Mouse (Mus musculus) CH12.LX (cell line): Measurements from ENCODE around the gene Dner. TPM values are rescaled to one million over a fixed set of nuclear protein-coding genes. Genes with fewer than 3 reads are reported as not detected.

Experiments used
- DNase-seq: peaks from one replicate; pipeline ENCODE4 v3.0.0-alpha.2; 2013; ENCODE audit errors: extremely low read depth
- H3K27ac ChIP-seq: 2 replicates; pipeline ENCODE4 v1.5.1; 2012; ENCODE audit warnings: low read depth, mild to moderate bottlenecking, control low read depth, moderate library complexity; ENCODE audit not compliant: insufficient read depth
- H3K27me3 ChIP-seq: replicated peaks from 2 replicates; pipeline ENCODE3; 2012; ENCODE audit warnings: inconsistent platforms
- H3K36me3 ChIP-seq, 2 experiments: replicated peaks in 1 of 2; 2 replicates each; pipeline versions ENCODE3 to v1.6.1; 2012; ENCODE audit warnings: inconsistent platforms in 1 of 2, low read length in 1 of 2, mild to moderate bottlenecking in 1 of 2, mixed read lengths in 1 of 2, moderate library complexity in 1 of 2; ENCODE audit not compliant: control insufficient read depth in 1 of 2, insufficient read depth in 1 of 2
- H3K4me1 ChIP-seq, 2 experiments: 2 replicates each; pipeline ENCODE4 v1.6.1; 2012; ENCODE audit warnings: inconsistent platforms in 1 of 2, moderate library complexity in 1 of 2; ENCODE audit not compliant: insufficient read depth in 2 of 2, control insufficient read depth in 1 of 2
- H3K4me2 ChIP-seq: 2 replicates; pipeline ENCODE4 v1.6.1; 2012; ENCODE audit warnings: low read depth, mild to moderate bottlenecking, control low read depth; ENCODE audit not compliant: poor library complexity, insufficient read depth, severe bottlenecking
- H3K4me3 ChIP-seq, 3 experiments: fragments of 150-350 bp in 1 of 3; sonication (generic) in 1 of 3; replicated peaks in 1 of 3; 2 replicates each; pipeline versions ENCODE3 to v1.5.1; 2011 to 2012; ENCODE audit warnings: low read depth in 2 of 3, low read length in 2 of 3, mild to moderate bottlenecking in 2 of 3, moderate library complexity in 2 of 3, control low read depth in 1 of 3, improper control_type of control experiment in 1 of 3, inconsistent platforms in 1 of 3, mixed read lengths in 1 of 3; ENCODE audit not compliant: poor library complexity in 1 of 3
- H3K79me2 ChIP-seq: replicated peaks from 2 replicates; pipeline ENCODE4 v1.6.1; 2012; ENCODE audit warnings: mild to moderate bottlenecking, moderate library complexity; ENCODE audit not compliant: control insufficient read depth, poor library complexity, insufficient read depth, severe bottlenecking; ENCODE audit errors: extremely low read depth
- H3K9ac ChIP-seq: 2 replicates; pipeline ENCODE4 v1.6.1; 2012; ENCODE audit warnings: low read depth, mild to moderate bottlenecking, control low read depth, moderate library complexity; ENCODE audit not compliant: insufficient read depth
- H3K9me3 ChIP-seq: replicated peaks from 2 replicates; pipeline ENCODE3; 2012; ENCODE audit warnings: low read length, inconsistent platforms, mixed read lengths
- BHLHE40 ChIP-seq: IDR thresholded peaks from 2 replicates; pipeline ENCODE4 v1.6.1; 2011; ENCODE audit warnings: mild to moderate bottlenecking, low read depth, low read length, improper control_type of control experiment
- CHD1 ChIP-seq: IDR thresholded peaks from 2 replicates; pipeline ENCODE4 v1.6.1; 2012; ENCODE audit warnings: low read depth, low read length, improper control_type of control experiment, inconsistent platforms
- CHD2 ChIP-seq: IDR thresholded peaks from 2 replicates; pipeline ENCODE4 v1.6.1; 2011; ENCODE audit warnings: low read length, improper control_type of control experiment
- CTCF ChIP-seq, 2 experiments: IDR thresholded peaks in 1 of 2; conservative IDR thresholded peaks in 1 of 2; 2 replicates each; pipeline ENCODE4 v1.5.1; 2011 to 2012; ENCODE audit warnings: low read depth in 2 of 2, low read length in 2 of 2, improper control_type of control experiment in 1 of 2, inconsistent platforms in 1 of 2, mild to moderate bottlenecking in 1 of 2, moderate library complexity in 1 of 2
- E2F4 ChIP-seq: IDR thresholded peaks from 2 replicates; pipeline ENCODE4 v1.6.1; 2011; ENCODE audit warnings: low read depth, low read length, improper control_type of control experiment; ENCODE audit not compliant: insufficient replicate concordance
- EP300 ChIP-seq: IDR thresholded peaks from 2 replicates; pipeline ENCODE4 v1.6.1; 2011; ENCODE audit warnings: low read length, improper control_type of control experiment
- ETS1 ChIP-seq: conservative IDR thresholded peaks from 2 replicates; pipeline ENCODE4 v1.6.1; 2012; ENCODE audit warnings: low read depth, mild to moderate bottlenecking, inconsistent platforms, low read length, improper control_type of control experiment, moderate library complexity
- GABPA ChIP-seq: IDR thresholded peaks from 2 replicates; pipeline ENCODE4 v1.6.1; 2012; ENCODE audit warnings: low read depth, low read length, improper control_type of control experiment, inconsistent platforms; ENCODE audit not compliant: insufficient replicate concordance
- HCFC1 ChIP-seq: IDR thresholded peaks from 2 replicates; pipeline ENCODE4 v1.6.1; 2012; ENCODE audit warnings: low read depth, mild to moderate bottlenecking, inconsistent platforms, low read length, improper control_type of control experiment
- IRF4 ChIP-seq: IDR thresholded peaks from 2 replicates; pipeline ENCODE4 v1.6.1; 2014; ENCODE audit warnings: low read depth, mild to moderate bottlenecking, inconsistent platforms, low read length, improper control_type of control experiment
- JUN ChIP-seq: IDR thresholded peaks from 2 replicates; pipeline ENCODE4 v1.6.1; 2011; ENCODE audit warnings: low read depth, mild to moderate bottlenecking, low read length, improper control_type of control experiment, moderate library complexity; ENCODE audit not compliant: insufficient read depth
- KAT2A ChIP-seq: IDR thresholded peaks from 2 replicates; pipeline ENCODE4 v1.6.1; 2012; ENCODE audit warnings: low read length, improper control_type of control experiment, inconsistent platforms; ENCODE audit not compliant: insufficient replicate concordance
- MAFK ChIP-seq: IDR thresholded peaks from 2 replicates; pipeline ENCODE4 v1.6.1; 2011; ENCODE audit warnings: low read length, improper control_type of control experiment; ENCODE audit not compliant: insufficient replicate concordance
- MAZ ChIP-seq: IDR thresholded peaks from 2 replicates; pipeline ENCODE4 v1.6.1; 2012; ENCODE audit warnings: low read depth, mild to moderate bottlenecking, inconsistent platforms, low read length, improper control_type of control experiment, moderate library complexity
- MYC ChIP-seq: IDR thresholded peaks from 2 replicates; pipeline ENCODE4 v1.6.1; 2011; ENCODE audit warnings: low read depth, mild to moderate bottlenecking, improper control_type of control experiment, low read length
- NELFE ChIP-seq: IDR thresholded peaks from 2 replicates; pipeline ENCODE4 v1.6.1; 2011; ENCODE audit warnings: low read depth, low read length, improper control_type of control experiment
- PAX5 ChIP-seq: IDR thresholded peaks from 2 replicates; pipeline ENCODE4 v1.6.1; 2012; ENCODE audit warnings: low read length, inconsistent platforms, mixed read lengths
- POLR2A ChIP-seq: IDR thresholded peaks from 2 replicates; pipeline ENCODE4 v1.6.1; 2011; ENCODE audit warnings: low read depth, mild to moderate bottlenecking, improper control_type of control experiment, low read length
- POLR2AphosphoS2 ChIP-seq: IDR thresholded peaks from 2 replicates; pipeline ENCODE4 v1.6.1; 2011; ENCODE audit warnings: low read depth, low read length, improper control_type of control experiment
- RAD21 ChIP-seq: IDR thresholded peaks from 2 replicates; pipeline ENCODE4 v1.6.1; 2011; ENCODE audit warnings: low read depth, mild to moderate bottlenecking, low read length, improper control_type of control experiment, moderate library complexity
- UBTF ChIP-seq: IDR thresholded peaks from 2 replicates; pipeline ENCODE4 v1.6.1; 2012; ENCODE audit warnings: low read depth, mild to moderate bottlenecking, inconsistent platforms, low read length, improper control_type of control experiment, moderate library complexity
- USF1 ChIP-seq: IDR thresholded peaks from 2 replicates; pipeline ENCODE4 v1.6.1; 2014; ENCODE audit warnings: low read depth, mild to moderate bottlenecking, inconsistent platforms, low read length, improper control_type of control experiment
- USF2 ChIP-seq: conservative IDR thresholded peaks from 2 replicates; pipeline ENCODE4 v1.6.1; 2011; ENCODE audit warnings: low read depth, low read length, improper control_type of control experiment
- ZKSCAN1 ChIP-seq: IDR thresholded peaks from 2 replicates; pipeline ENCODE4 v1.6.1; 2012; ENCODE audit warnings: low read depth, inconsistent platforms, low read length, improper control_type of control experiment, borderline replicate concordance
- ZMIZ1 ChIP-seq: IDR thresholded peaks from 2 replicates; pipeline ENCODE4 v1.6.1; 2012; ENCODE audit warnings: low read depth, mild to moderate bottlenecking, inconsistent platforms, low read length, improper control_type of control experiment
- ZNF384 ChIP-seq: IDR thresholded peaks from 2 replicates; pipeline ENCODE4 v1.6.1; 2012; ENCODE audit warnings: low read depth, low read length, improper control_type of control experiment, inconsistent platforms
- dilution Hi-C: fragments of 300-500 bp; cut with MboI; formaldehyde crosslinking; loops from 2 replicates; pipeline ENCODE4 v1.14.3; 2020; ENCODE audit warnings: low sequenced_read_pairs; ENCODE audit not compliant: extremely low pct_unique_long_range_greater_than_20kb, extremely low pct_ligation_motif_present
- in situ Hi-C: fragments of 300-500 bp; cut with MboI; formaldehyde crosslinking; loops from 3 replicates; pipeline ENCODE4 v1.14.3; 2019; ENCODE audit warnings: low sequenced_read_pairs, low pct_ligation_motif_present, low pct_unique_long_range_greater_than_20kb, mixed read lengths
- polyA plus RNA-seq: library from polyadenylated mRNA; unstranded; fragments of >175 nt; gene quantifications from 2 replicates; pipeline ENCODE4 v1.2.1, GENCODE M21; 2012; ENCODE audit warnings: low read depth; ENCODE audit not compliant: insufficient read length
- total RNA-seq, 2 experiments: library from RNA; depleted of rRNA; stranded (reverse); fragments of 300-350 nt in 1 of 2; fragments of >200 nt in 1 of 2; gene quantifications; 2 replicates each; pipeline ENCODE4 v1.2.3; 2012 to 2014

The Dner gene
- total and polyA plus RNA-seq, 3 experiments, result not detected

- no peaks in the 10 kb centered on the region for H3K36me3 ChIP-seq
- dilution Hi-C loops, result no loop called here
- no peak overlapping the region for H3K9ac ChIP-seq
- in situ Hi-C loops, result no loop called here
- H3K4me1 ChIP-seq, result no peaks in the 10 kb centered on the region
- no peaks in the 10 kb centered on the region for H3K27me3 ChIP-seq
- no peak for DNase-seq
- no peaks in the 10 kb centered on the region for H3K9me3 ChIP-seq
- no peak overlapping the region for H3K4me2 ChIP-seq
- no peak overlapping the region for H3K4me3 ChIP-seq
- H3K79me2 ChIP-seq, result no peaks in the 10 kb centered on the region
- no peak overlapping the region for H3K27ac ChIP-seq
- TF ChIP-seq ZKSCAN1, result no peak
- TF ChIP-seq KAT2A, result no peak
- no peak for TF ChIP-seq MAZ
- TF ChIP-seq E2F4, result no peak
- no peak for TF ChIP-seq PAX5
- no peak for TF ChIP-seq RAD21
- no peak for TF ChIP-seq POLR2A
- no peak for TF ChIP-seq JUN
- TF ChIP-seq CTCF (conservative IDR thresholded peaks at IDR 0.05 in 1 of 2, IDR thresholded peaks at IDR 0.05 in 1 of 2; ENCODE audit: low read depth in 2 of 2, low read length in 2 of 2), result no peak
- TF ChIP-seq, all 38 proteins: peak for 0
Observed at GRCm38 (mm10) chr1:84613119-84613518, 82.9 kb downstream of the Dner start.

- in situ Hi-C loops, result no loop called here
- Histone ChIP-seq H3K27ac (no peak overlapping the region), H3K79me2 (no peaks in the 10 kb centered on the region), H3K9ac (no peak overlapping the region), H3K4me1 (no peaks in the 10 kb centered on the region), H3K27me3 (no peaks in the 10 kb centered on the region), H3K4me2 (no peak overlapping the region), H3K36me3 (no peaks in the 10 kb centered on the region), H3K4me3 (no peak overlapping the region), H3K9me3 (no peaks in the 10 kb centered on the region)
- DNase-seq, result no peak
- no peak for TF ChIP-seq USF2
- no peak for TF ChIP-seq MAFK
- no peak for TF ChIP-seq PAX5
- dilution Hi-C loops, result no loop called here
Observed at GRCm38 (mm10) chr1:84611331-84611730, 84.7 kb downstream of the Dner start.

- Histone ChIP-seq H3K79me2 (no peaks in the 10 kb centered on the region), H3K4me2 (no peak overlapping the region), H3K36me3 (no peaks in the 10 kb centered on the region), H3K9me3 (no peaks in the 10 kb centered on the region), H3K4me1 (peaks cover 0 to 8% of the 10 kb centered on the region in 2 experiments; a peak in 2 of 4 replicates), H3K4me3 (no peak overlapping the region), H3K9ac (no peak overlapping the region), H3K27ac (no peak overlapping the region), H3K27me3 (no peaks in the 10 kb centered on the region)
- peak; percentile 15 for DNase-seq
- dilution Hi-C loops (no loop called here), in situ Hi-C loops (no loop called here)
- TF ChIP-seq RAD21 (no peak), JUN (peak; percentile 34; the same call in 1 of the 2 replicates), ZMIZ1 (no peak), CHD2 (no peak), POLR2AphosphoS2 (no peak), NELFE (no peak), USF1 (no peak), HCFC1 (no peak), ETS1 (no peak), EP300 (peak; percentile 49), GABPA (no peak), UBTF (no peak), MAZ (no peak), ZNF384 (no peak), CTCF (conservative IDR thresholded peaks at IDR 0.05 in 1 of 2, IDR thresholded peaks at IDR 0.05 in 1 of 2; ENCODE audit: low read depth in 2 of 2, low read length in 2 of 2) (no peak), MYC (no peak), BHLHE40 (0 out of 2 replicates have a peak, but pooled peaks have one; percentile 6), IRF4 (peak; percentile 78), KAT2A (no peak), E2F4 (no peak), CHD1 (no peak)
Observed at GRCm38 (mm10) chr1:84599025-84599424, 97.0 kb downstream of the Dner start.
